Mouse (Mus musculus) myocyte (in vitro differentiated cells): ENCODE results near the gene Msh3. TPM values are rescaled to one million over a fixed set of nuclear protein-coding genes. Genes with fewer than 3 reads are reported as not detected.
A peak's percentile ranks its signal among the peaks of the same experiment; 100 is the strongest.

ENCODE experiments used
- H3K27me3 ChIP-seq: one replicate; pipeline ENCODE4 v1.6.1; 2011; ENCODE audit not compliant: control insufficient read depth, insufficient read depth, insufficient read length
- H3K36me3 ChIP-seq: one replicate; pipeline ENCODE4 v1.6.1; 2011; ENCODE audit not compliant: control insufficient read depth, insufficient read depth
- H3K4me2 ChIP-seq: one replicate; pipeline ENCODE4 v1.6.1; 2011; ENCODE audit warnings: low read depth, control low read depth
- H3K4me3 ChIP-seq: one replicate; pipeline ENCODE4 v1.5.1; 2011; ENCODE audit warnings: mild to moderate bottlenecking, control low read depth, moderate library complexity
- H3K79me2 ChIP-seq: one replicate; pipeline ENCODE4 v1.6.1; 2011; ENCODE audit not compliant: control insufficient read depth, insufficient read depth
- H3ac ChIP-seq: one replicate; pipeline ENCODE4 v1.6.1; 2011; ENCODE audit not compliant: control insufficient read depth, insufficient read length
- CEBPB ChIP-seq: IDR thresholded peaks from 2 replicates; pipeline ENCODE4 v1.6.1; 2011; ENCODE audit warnings: mild to moderate bottlenecking, moderate library complexity; ENCODE audit not compliant: poor library complexity, insufficient read depth, severe bottlenecking
- E2F4 ChIP-seq: IDR thresholded peaks from one replicate; pipeline ENCODE4 v1.6.1; 2011; ENCODE audit warnings: mild to moderate bottlenecking, control low read depth, moderate library complexity; ENCODE audit not compliant: insufficient read depth
- MAX ChIP-seq: IDR thresholded peaks from one replicate; pipeline ENCODE4 v1.6.1; 2011; ENCODE audit warnings: low read depth, mild to moderate bottlenecking, control low read depth
- MYOD1 ChIP-seq, 3 experiments: IDR thresholded peaks; one replicate each; pipeline ENCODE4 v1.6.1; 2011; ENCODE audit warnings: control low read depth in 2 of 3, low read depth in 2 of 3, mild to moderate bottlenecking in 2 of 3, moderate library complexity in 1 of 3; ENCODE audit not compliant: insufficient read length in 2 of 3, control insufficient read depth in 1 of 3
- MYOG ChIP-seq, 3 experiments: IDR thresholded peaks; one replicate each; pipeline ENCODE4 v1.6.1; 2011; ENCODE audit warnings: control low read depth in 2 of 3, low read depth in 2 of 3, mild to moderate bottlenecking in 2 of 3; ENCODE audit not compliant: insufficient read length in 2 of 3, control insufficient read depth in 1 of 3, insufficient read depth in 1 of 3
- POLR2A ChIP-seq: IDR thresholded peaks from one replicate; pipeline ENCODE4 v1.6.1; 2011; ENCODE audit warnings: low read depth, mild to moderate bottlenecking, control low read depth, moderate library complexity; ENCODE audit not compliant: insufficient read length
- POLR2AphosphoS2 ChIP-seq: IDR thresholded peaks from one replicate; pipeline ENCODE4 v1.6.1; 2011; ENCODE audit warnings: low read depth, control low read depth; ENCODE audit not compliant: insufficient read length
- REST ChIP-seq: IDR thresholded peaks from one replicate; pipeline ENCODE4 v1.6.1; 2011; ENCODE audit warnings: mild to moderate bottlenecking, control low read depth, moderate library complexity; ENCODE audit not compliant: insufficient read depth, insufficient read length
- SRF ChIP-seq: IDR thresholded peaks from one replicate; pipeline ENCODE4 v1.6.1; 2011; ENCODE audit warnings: low read depth; ENCODE audit not compliant: control insufficient read depth, insufficient read length
- TCF12 ChIP-seq: IDR thresholded peaks from one replicate; pipeline ENCODE4 v1.6.1; 2011; ENCODE audit warnings: mild to moderate bottlenecking, control low read depth; ENCODE audit not compliant: poor library complexity, insufficient read depth, severe bottlenecking
- TCF3 ChIP-seq: IDR thresholded peaks from one replicate; pipeline ENCODE4 v1.6.1; 2011; ENCODE audit warnings: low read depth, control low read depth; ENCODE audit not compliant: insufficient read length
- USF1 ChIP-seq: IDR thresholded peaks from one replicate; pipeline ENCODE4 v1.6.1; 2011; ENCODE audit warnings: low read depth, mild to moderate bottlenecking, control low read depth, moderate library complexity
- polyA plus RNA-seq: library from polyadenylated mRNA; unstranded; fragments of >200 nt; fragmentation: generic; extraction: Trizol; gene quantifications from one replicate; pipeline ENCODE4 v1.2.1, GENCODE M21; 2012; ENCODE audit warnings: missing spikeins

Msh3 gene
- polyA plus RNA-seq, 1 experiment: 2.5 TPM

GRCm38 (mm10) chr13:92357644-92358043, 2.8 kb upstream of the Msh3 start:
- no peak overlapping the region for H3ac ChIP-seq
- no peaks in the 10 kb centered on the region for H3K36me3 ChIP-seq
- no peak overlapping the region for H3K4me3 ChIP-seq
- no peak for TF ChIP-seq USF1
- TF ChIP-seq SRF: no peak
- TF ChIP-seq POLR2AphosphoS2: no peak
- TF ChIP-seq POLR2A: no peak
- TF ChIP-seq MYOG (IDR thresholded peaks at IDR 0.05; ENCODE audit: control insufficient read depth in 1 of 3, insufficient read depth in 1 of 3, insufficient read length in 2 of 3, low read depth in 2 of 3): no peak
- no peak for TF ChIP-seq REST
- TF ChIP-seq MAX: no peak
- no peak for TF ChIP-seq CEBPB
- TF ChIP-seq TCF12: no peak
- no peak for TF ChIP-seq E2F4
- TF ChIP-seq TCF3: no peak
- TF ChIP-seq MYOD1 (IDR thresholded peaks at IDR 0.05; ENCODE audit: control insufficient read depth in 1 of 3, insufficient read length in 2 of 3, low read depth in 2 of 3): no peak
- no peak overlapping the region for H3K4me2 ChIP-seq
- H3K27me3 ChIP-seq: no peaks in the 10 kb centered on the region
- H3K79me2 ChIP-seq: no peaks in the 10 kb centered on the region

- Histone ChIP-seq H3K36me3 (peaks cover 4% of the 10 kb centered on the region), H3ac (no peak overlapping the region), H3K4me2 (peak overlapping the region; percentile 98), H3K79me2 (no peaks in the 10 kb centered on the region), H3K4me3 (peak overlapping the region; percentile 43), H3K27me3 (no peaks in the 10 kb centered on the region)
- TF ChIP-seq TCF3 (no peak), TCF12 (no peak), CEBPB (no peak), MYOG (IDR thresholded peaks at IDR 0.05; ENCODE audit: control insufficient read depth in 1 of 3, insufficient read depth in 1 of 3, insufficient read length in 2 of 3, low read depth in 2 of 3) (no peak), POLR2AphosphoS2 (no peak), POLR2A (no peak), MYOD1 (IDR thresholded peaks at IDR 0.05; ENCODE audit: control insufficient read depth in 1 of 3, insufficient read length in 2 of 3, low read depth in 2 of 3) (no peak), SRF (no peak)
Observed at GRCm38 (mm10) chr13:92356376-92356775, 1.6 kb upstream of the Msh3 start.

GRCm38 (mm10) chr13:92355272-92355643, 455 bp upstream of the Msh3 start:
- H3ac ChIP-seq: peak overlapping the region; percentile 19
- H3K4me3 ChIP-seq: peak overlapping the region; percentile 43
- H3K4me2 ChIP-seq: peak overlapping the region; percentile 98
- H3K27me3 ChIP-seq: no peaks in the 10 kb centered on the region
- no peak for TF ChIP-seq TCF3
- TF ChIP-seq MYOD1 (IDR thresholded peaks at IDR 0.05; ENCODE audit: control insufficient read depth in 1 of 3, insufficient read length in 2 of 3, low read depth in 2 of 3): no peak
- no peak for TF ChIP-seq TCF12
- no peak for TF ChIP-seq CEBPB
- TF ChIP-seq SRF: no peak
- no peak for TF ChIP-seq USF1
- no peak for TF ChIP-seq POLR2A
- no peak for TF ChIP-seq MYOG (IDR thresholded peaks at IDR 0.05; ENCODE audit: control insufficient read depth in 1 of 3, insufficient read depth in 1 of 3, insufficient read length in 2 of 3, low read depth in 2 of 3)
- TF ChIP-seq E2F4: no peak
- H3K79me2 ChIP-seq: no peaks in the 10 kb centered on the region
- peaks cover 9% of the 10 kb centered on the region for H3K36me3 ChIP-seq

GRCm38 (mm10) chr13:92353956-92354355, 847 bp downstream of the Msh3 start:
- peaks cover 9% of the 10 kb centered on the region for H3K36me3 ChIP-seq
- no peak for TF ChIP-seq MYOG (IDR thresholded peaks at IDR 0.05; ENCODE audit: control insufficient read depth in 1 of 3, insufficient read depth in 1 of 3, insufficient read length in 2 of 3, low read depth in 2 of 3)
- TF ChIP-seq REST: no peak
- no peak for TF ChIP-seq SRF
- no peak for TF ChIP-seq POLR2AphosphoS2
- no peak for TF ChIP-seq POLR2A
- TF ChIP-seq USF1: no peak
- TF ChIP-seq CEBPB: no peak
- no peak for TF ChIP-seq E2F4
- no peak for TF ChIP-seq MYOD1 (IDR thresholded peaks at IDR 0.05; ENCODE audit: control insufficient read depth in 1 of 3, insufficient read length in 2 of 3, low read depth in 2 of 3)
- TF ChIP-seq TCF3: no peak
- peak overlapping the region; percentile 88 for H3K4me2 ChIP-seq
- H3ac ChIP-seq: no peak overlapping the region
- H3K4me3 ChIP-seq: peak overlapping the region; percentile 43
- no peaks in the 10 kb centered on the region for H3K79me2 ChIP-seq
- no peaks in the 10 kb centered on the region for H3K27me3 ChIP-seq

GRCm38 (mm10) chr13:92351100-92351499, 3.7 kb downstream of the Msh3 start:
- no peaks in the 10 kb centered on the region for H3K27me3 ChIP-seq
- H3K4me3 ChIP-seq: no peak overlapping the region
- H3K4me2 ChIP-seq: no peak overlapping the region
- H3K79me2 ChIP-seq: no peaks in the 10 kb centered on the region
- no peak for TF ChIP-seq TCF12
- no peak for TF ChIP-seq POLR2A
- no peak for TF ChIP-seq SRF
- no peak for TF ChIP-seq MYOG (IDR thresholded peaks at IDR 0.05; ENCODE audit: control insufficient read depth in 1 of 3, insufficient read depth in 1 of 3, insufficient read length in 2 of 3, low read depth in 2 of 3)
- TF ChIP-seq REST: no peak
- no peak for TF ChIP-seq E2F4
- no peak for TF ChIP-seq POLR2AphosphoS2
- TF ChIP-seq CEBPB: no peak
- TF ChIP-seq MAX: no peak
- no peak overlapping the region for H3ac ChIP-seq
- peaks cover 9% of the 10 kb centered on the region for H3K36me3 ChIP-seq
